In genomic region chr6:145106163-145106842, GRCm38 (mm10) we compare ENCODE assay signal across 26 mouse cellular contexts. TPM values are rescaled to one million over a fixed set of nuclear protein-coding genes. Genes with fewer than 3 reads are reported as not detected.
DNase-seq lines count a peak whose midpoint lies in the region; ATAC-seq and TF ChIP-seq lines count a peak whose summit lies in the region.
"Had no signal": no experiment of that assay in that cellular context is flagged by ENCODE, and none has a peak within 500 bp of the region (broad histone marks: within the 10 kb centered on the region; RNA-seq: fewer than 3 reads in every experiment).

No protein-coding gene starts in this region.

- peak; percentile 35; the same call in 1 of the 2 replicates for ATAC-seq in liver, embryonic 16.5 days (ENCODE audit: low read depth)
- ATAC-seq in liver, embryonic 12.5 days: no peak
- peak; percentile 42; the same call in 1 of the 2 replicates for ATAC-seq in megakaryocyte-erythroid progenitor cell, adult 5-6 weeks (replicated peaks; ENCODE audit: low FRiP score, low TSS enrichment, poor library complexity, severe bottlenecking)
- no peak for ATAC-seq in CD4-positive, CD25-positive, alpha-beta regulatory T cell, adult 4 months
- ATAC-seq: forebrain, embryonic 15.5 days; inflammation-experienced regulatory T-cells, adult 6 months had no signal

- H3K4me2 ChIP-seq in liver, embryonic 16.5 days (ENCODE audit: low read depth, low read length): no peak overlapping the region
- H3K4me2 ChIP-seq in liver, embryonic 12.5 days: no peak overlapping the region
- H3K4me2 ChIP-seq in CH12.LX (ENCODE audit: insufficient read depth, low read depth, poor library complexity, severe bottlenecking): no peak overlapping the region
- H3K4me2 ChIP-seq: embryonic facial prominence, embryonic 12.5 days; forebrain, embryonic 15.5 days; heart, embryonic 11.5 days; hindbrain, embryonic 13.5 days; kidney, embryonic 15.5 days; lung, embryonic 14.5 days; neural tube, embryonic 12.5 days had no signal

- in situ Hi-C loops in CH12.LX (cut with MboI; ENCODE audit: low pct_ligation_motif_present, low pct_unique_long_range_greater_than_20kb, low sequenced_read_pairs): no loop called here

- no peak for TF ChIP-seq POLR2A in CH12.LX (IDR thresholded peaks at IDR 0.05; ENCODE audit: low read depth, low read length)

- TF ChIP-seq RAD21 in CH12.LX (IDR thresholded peaks at IDR 0.05; ENCODE audit: low read depth, low read length): no peak

- DNase-seq in CH12.LX (ENCODE audit: extremely low read depth): peak; percentile 81
- DNase-seq in ZHBTc4 (ENCODE audit: low read depth, low spot score): peak; percentile 34
- no peak for DNase-seq in adipocyte (ENCODE audit: low spot score)
- no peak for DNase-seq in frontal cortex, postnatal 14 days (ENCODE audit: low spot score in 2 of 2)
- DNase-seq: adrenal gland, adult 8-10 months; cerebellum, postnatal 10 days; gastrocnemius, postnatal 36 days; heart, postnatal 10 days; lung, embryonic 14.5 days; lung, postnatal 36 days; right cerebral cortex, postnatal 14 days; spleen, adult 18-20 months had no signal

- no peaks in the 10 kb centered on the region for H3K27me3 ChIP-seq in liver, embryonic 16.5 days (ENCODE audit: control insufficient read depth, insufficient read depth, low read depth, low read length)
- H3K27me3 ChIP-seq in liver, embryonic 12.5 days (replicated peaks): no peaks in the 10 kb centered on the region
- H3K27me3 ChIP-seq in CH12.LX (replicated peaks): no peaks in the 10 kb centered on the region
- H3K27me3 ChIP-seq: embryonic facial prominence, embryonic 12.5 days; forebrain, embryonic 15.5 days; hindbrain, embryonic 13.5 days; kidney, embryonic 15.5 days; neural tube, embryonic 12.5 days had no signal

- dilution Hi-C loops in CH12.LX (cut with MboI; ENCODE audit: extremely low pct_ligation_motif_present, extremely low pct_unique_long_range_greater_than_20kb, low sequenced_read_pairs): no loop called here

- H3K79me2 ChIP-seq in CH12.LX (replicated peaks; ENCODE audit: control insufficient read depth, extremely low read depth, insufficient read depth, poor library complexity, severe bottlenecking): no peaks in the 10 kb centered on the region

- H3K4me3 ChIP-seq in liver, embryonic 16.5 days (ENCODE audit: low read depth, low read length): no peak overlapping the region
- H3K4me3 ChIP-seq in liver, embryonic 12.5 days: no peak overlapping the region
- no peak overlapping the region for H3K4me3 ChIP-seq in CH12.LX (replicated peaks in 1 of 3; ENCODE audit: low read depth in 2 of 3, low read length in 2 of 3, poor library complexity in 1 of 3)
- H3K4me3 ChIP-seq: embryonic facial prominence, embryonic 12.5 days; erythroblast, embryonic 14.5 days; forebrain, embryonic 15.5 days; hindbrain, embryonic 13.5 days; kidney, embryonic 15.5 days; midbrain, embryonic 10.5 days; neural tube, embryonic 12.5 days had no signal

- no peak for TF ChIP-seq CTCF in CH12.LX (conservative IDR thresholded peaks at IDR 0.05 in 1 of 2, IDR thresholded peaks at IDR 0.05 in 1 of 2; ENCODE audit: low read depth in 2 of 2, low read length in 2 of 2)

- no peak overlapping the region for H3K27ac ChIP-seq in liver, embryonic 16.5 days (ENCODE audit: low read length)
- H3K27ac ChIP-seq in liver, embryonic 12.5 days: no peak overlapping the region
- peak overlapping the region; percentile 16; the same call in 1 of the 2 replicates for H3K27ac ChIP-seq in CH12.LX (ENCODE audit: insufficient read depth, low read depth)
- H3K27ac ChIP-seq: embryonic facial prominence, embryonic 12.5 days; forebrain, embryonic 15.5 days; hindbrain, embryonic 13.5 days; kidney, embryonic 15.5 days; midbrain, embryonic 10.5 days; neural tube, embryonic 12.5 days had no signal

- no peaks in the 10 kb centered on the region for H3K4me1 ChIP-seq in liver, embryonic 16.5 days (ENCODE audit: control insufficient read depth, low read depth, low read length)
- peaks cover 3% of the 10 kb centered on the region; the same call in 1 of the 2 replicates for H3K4me1 ChIP-seq in liver, embryonic 12.5 days
- peaks cover 13 to 72% of the 10 kb centered on the region in 2 experiments for H3K4me1 ChIP-seq in CH12.LX (ENCODE audit: control insufficient read depth in 1 of 2, insufficient read depth in 2 of 2)
- H3K4me1 ChIP-seq: embryonic facial prominence, embryonic 12.5 days; forebrain, embryonic 15.5 days; hindbrain, embryonic 13.5 days; midbrain, embryonic 10.5 days; neural tube, embryonic 12.5 days had no signal

- peak; percentile 72 for TF ChIP-seq EP300 in CH12.LX (IDR thresholded peaks at IDR 0.05; ENCODE audit: low read length)

- WGBS in liver, embryonic 16.5 days (ENCODE audit: insufficient replicate concordance): 62% methylated on average over 5 of the region's 6 CpGs
- 72% methylated on average over 6 of the region's 6 CpGs for whole genome bisulfite sequencing in liver, embryonic 12.5 days (ENCODE audit: insufficient replicate concordance)

- H3K9me3 ChIP-seq in liver, embryonic 16.5 days (replicated peaks; ENCODE audit: control insufficient read depth, low read length): no peaks in the 10 kb centered on the region
- no peaks in the 10 kb centered on the region for H3K9me3 ChIP-seq in liver, embryonic 12.5 days (replicated peaks)
- peaks cover 4% of the 10 kb centered on the region for H3K9me3 ChIP-seq in CH12.LX (replicated peaks; ENCODE audit: low read length)
- H3K9me3 ChIP-seq: embryonic facial prominence, embryonic 12.5 days; forebrain, embryonic 15.5 days; hindbrain, embryonic 13.5 days; kidney, embryonic 15.5 days; midbrain, embryonic 10.5 days had no signal

- H3K9ac ChIP-seq in liver, embryonic 16.5 days (ENCODE audit: low read depth, low read length): no peak overlapping the region
- H3K9ac ChIP-seq in liver, embryonic 12.5 days: no peak overlapping the region
- H3K9ac ChIP-seq in CH12.LX (ENCODE audit: insufficient read depth, low read depth): no peak overlapping the region
- H3K9ac ChIP-seq: embryonic facial prominence, embryonic 12.5 days; forebrain, embryonic 15.5 days; hindbrain, embryonic 13.5 days; kidney, embryonic 15.5 days; lung, embryonic 14.5 days; neural tube, embryonic 12.5 days had no signal

- H3K36me3 ChIP-seq in liver, embryonic 16.5 days (ENCODE audit: control insufficient read depth, insufficient read depth): no peaks in the 10 kb centered on the region
- no peaks in the 10 kb centered on the region for H3K36me3 ChIP-seq in liver, embryonic 12.5 days
- H3K36me3 ChIP-seq in CH12.LX (replicated peaks in 1 of 2; ENCODE audit: control insufficient read depth in 1 of 2, insufficient read depth in 1 of 2, low read length in 1 of 2): no peaks in the 10 kb centered on the region
- H3K36me3 ChIP-seq: embryonic facial prominence, embryonic 12.5 days; forebrain, embryonic 15.5 days; hindbrain, embryonic 13.5 days; kidney, embryonic 15.5 days; midbrain, embryonic 10.5 days; neural tube, embryonic 12.5 days had no signal

TF ChIP-seq in CH12.LX, 34 proteins besides CTCF, POLR2A, EP300 and RAD21 (continues in another document):
- TF ChIP-seq JUN (IDR thresholded peaks at IDR 0.05; ENCODE audit: insufficient read depth, low read depth, low read length) (no peak), NRF1 (IDR thresholded peaks at IDR 0.05; ENCODE audit: low read depth, low read length) (no peak), MEF2A (IDR thresholded peaks at IDR 0.05; ENCODE audit: borderline replicate concordance, low read depth, low read length) (no peak), SIN3A (IDR thresholded peaks at IDR 0.05; ENCODE audit: low read length) (no peak), NELFE (IDR thresholded peaks at IDR 0.05; ENCODE audit: low read depth, low read length) (no peak), USF1 (IDR thresholded peaks at IDR 0.05; ENCODE audit: low read depth, low read length) (no peak), RCOR1 (conservative IDR thresholded peaks at IDR 0.05; ENCODE audit: low read depth, low read length) (no peak), ZMIZ1 (IDR thresholded peaks at IDR 0.05; ENCODE audit: low read depth, low read length) (no peak), HCFC1 (IDR thresholded peaks at IDR 0.05; ENCODE audit: low read depth, low read length) (no peak), CHD1 (IDR thresholded peaks at IDR 0.05; ENCODE audit: low read depth, low read length) (no peak), MAFK (IDR thresholded peaks at IDR 0.05; ENCODE audit: insufficient replicate concordance, low read length) (no peak), BHLHE40 (IDR thresholded peaks at IDR 0.05; ENCODE audit: low read depth, low read length) (peak; percentile 70), JUND (conservative IDR thresholded peaks at IDR 0.05; ENCODE audit: low read depth, low read length) (no peak), TCF12 (IDR thresholded peaks at IDR 0.05; ENCODE audit: low read depth, low read length) (peak; percentile 76), ETS1 (conservative IDR thresholded peaks at IDR 0.05; ENCODE audit: low read depth, low read length) (peak; percentile 81), IRF4 (IDR thresholded peaks at IDR 0.05; ENCODE audit: low read depth, low read length) (no peak), ZKSCAN1 (IDR thresholded peaks at IDR 0.05; ENCODE audit: borderline replicate concordance, low read depth, low read length) (no peak), CHD2 (IDR thresholded peaks at IDR 0.05; ENCODE audit: low read length) (no peak)

RNA-seq across cellular contexts. Expression of gene Lrmp, which starts 9.2 kb away (rescaled TPM):
- 16.1 and 17.5 TPM in 2 replicates for polyA plus RNA-seq in liver, embryonic 16.5 days (2015; fragmentation: Nextera tagmentation; extraction: Ambion mirVana)
- 18.9 and 20.6 TPM in 2 replicates for polyA plus RNA-seq in liver, embryonic 12.5 days (2016; fragmentation: Nextera tagmentation; extraction: Ambion mirVana)
- total RNA-seq in CH12.LX (2012; rRNA removed): 92.3 and 102 TPM in 2 replicates
- total RNA-seq in CH12.LX (2014; rRNA removed): 155 and 171 TPM in 2 replicates
- 163 and 180 TPM in 2 replicates for polyA plus RNA-seq in CH12.LX (2012; ENCODE audit: insufficient read length, low read depth)
- total RNA-seq in megakaryocyte-erythroid progenitor cell, adult 5-6 weeks (2014; fragmentation: Nextera tagmentation): 45.0 and 67.3 TPM in 2 replicates
- 45.7 and 47.6 TPM in 2 replicates for total RNA-seq in megakaryocyte-erythroid progenitor cell, adult 5-6 weeks (2017)
- polyA plus RNA-seq in CD4-positive, CD25-positive, alpha-beta regulatory T cell, adult 4 months (2017; shearing (Covaris generic)): 100 to 1,000 TPM; 157 to 238 TPM
- polyA plus RNA-seq: C2C12 had no signal

RNA-seq across cellular contexts. Expression of gene Bcat1, which starts 30.3 kb away (rescaled TPM):
- polyA plus RNA-seq in liver, embryonic 16.5 days (2015; fragmentation: Nextera tagmentation; extraction: Ambion mirVana): 0.96 and 1.2 TPM in 2 replicates
- polyA plus RNA-seq in liver, embryonic 12.5 days (2016; fragmentation: Nextera tagmentation; extraction: Ambion mirVana): 0.93 and 1.5 TPM in 2 replicates
- total RNA-seq in CH12.LX (2012; rRNA removed) (129 and 141 TPM in 2 replicates), CH12.LX (2014; rRNA removed) (176 and 199 TPM in 2 replicates)
- polyA plus RNA-seq in CH12.LX (2012; ENCODE audit: insufficient read length, low read depth): 157 and 176 TPM in 2 replicates
- 2.7 TPM in 1 of 2 replicates, not detected in the other for total RNA-seq in megakaryocyte-erythroid progenitor cell, adult 5-6 weeks (2014; fragmentation: Nextera tagmentation)
- 0.47 TPM in 1 of 2 replicates, not detected in the other for total RNA-seq in megakaryocyte-erythroid progenitor cell, adult 5-6 weeks (2017)
- 10 to 100 TPM in 1 of 2 experiments, 1 to 10 TPM in 1; 9.3 to 10.4 TPM for polyA plus RNA-seq in CD4-positive, CD25-positive, alpha-beta regulatory T cell, adult 4 months (2017; shearing (Covaris generic))
- polyA plus RNA-seq: erythroblast, embryonic 14.5 days had no signal

Comparison
In these comparisons a context has a peak if more than half of its experiments do, and no peak if none do; other contexts are left out.
1. ATAC-seq: peak in liver, embryonic 16.5 days (single experiment) and megakaryocyte-erythroid progenitor cell, adult 5-6 weeks (single experiment); none in liver, embryonic 12.5 days (single experiment) and CD4-positive, CD25-positive, alpha-beta regulatory T cell, adult 4 months (single experiment).
2. DNase-seq: peak in CH12.LX (single experiment) and ZHBTc4 (single experiment); none in adipocyte (single experiment) and frontal cortex, postnatal 14 days (0 of 2).
3. RNA of gene Bcat1, which starts 30.3 kb away (polyA plus RNA-seq): 157 to 176 TPM in CH12.LX; 9.3 to 10.4 TPM in CD4-positive, CD25-positive, alpha-beta regulatory T cell, adult 4 months, 0.96 to 1.2 TPM in liver, embryonic 16.5 days and 0.93 to 1.5 TPM in liver, embryonic 12.5 days; every median in the first group is over 10 times any median in the second.